Mouse (Mus musculus): Measurements from ENCODE around the gene Pld5.

The Pld5 gene

DNA sequence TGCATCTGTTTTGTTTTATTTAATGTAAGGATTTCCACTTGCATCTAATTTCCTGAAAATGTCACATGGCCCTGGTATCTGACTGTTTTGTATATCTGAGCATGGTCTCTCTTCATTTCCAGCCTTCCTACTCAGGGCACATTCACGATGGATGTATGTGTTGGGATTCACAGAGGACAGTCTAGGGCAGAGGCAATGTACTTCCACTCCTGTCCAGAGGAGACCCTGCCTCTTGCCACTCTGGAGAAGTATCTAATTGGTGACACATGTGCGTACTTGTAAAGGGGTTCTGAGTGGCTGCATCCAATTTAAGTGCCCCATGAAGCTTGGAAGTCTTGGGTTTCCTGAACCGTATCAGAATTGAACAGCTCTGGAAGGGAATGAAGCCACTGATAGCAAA, 324.7 kb downstream of the Pld5 start:
- DNase-seq (ENCODE audit: low read depth, low spot score) = no peak

DNA sequence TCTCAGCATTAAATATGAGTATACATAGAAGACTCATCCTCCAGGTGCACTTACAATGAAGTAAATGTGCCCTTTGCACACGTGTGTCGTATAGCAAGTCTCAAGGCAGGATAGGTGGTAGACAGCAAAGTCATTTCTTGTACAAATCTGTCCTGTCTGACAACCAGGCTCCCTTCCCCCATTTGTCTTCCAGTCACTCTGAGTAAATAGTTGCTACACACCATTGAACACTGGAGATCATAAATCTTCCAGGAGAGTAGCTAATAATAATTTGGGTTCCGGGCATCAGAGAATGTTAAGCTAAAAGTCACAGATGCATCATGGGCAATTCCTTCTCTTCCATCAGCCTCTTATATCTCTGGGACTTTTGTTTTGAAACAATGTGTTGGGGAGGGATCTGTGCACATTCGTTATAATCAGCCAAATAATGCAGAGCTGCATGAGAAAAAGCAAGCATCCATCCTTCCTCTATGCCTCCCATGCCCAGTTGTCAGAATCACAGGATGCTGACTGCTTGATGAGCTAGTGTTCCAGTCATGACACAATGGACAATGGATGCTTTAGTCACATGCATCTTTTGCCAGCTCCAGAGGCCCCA, 328.3 kb downstream of the Pld5 start:
- DNase-seq (ENCODE audit: low read depth, low spot score) = no peak

DNA sequence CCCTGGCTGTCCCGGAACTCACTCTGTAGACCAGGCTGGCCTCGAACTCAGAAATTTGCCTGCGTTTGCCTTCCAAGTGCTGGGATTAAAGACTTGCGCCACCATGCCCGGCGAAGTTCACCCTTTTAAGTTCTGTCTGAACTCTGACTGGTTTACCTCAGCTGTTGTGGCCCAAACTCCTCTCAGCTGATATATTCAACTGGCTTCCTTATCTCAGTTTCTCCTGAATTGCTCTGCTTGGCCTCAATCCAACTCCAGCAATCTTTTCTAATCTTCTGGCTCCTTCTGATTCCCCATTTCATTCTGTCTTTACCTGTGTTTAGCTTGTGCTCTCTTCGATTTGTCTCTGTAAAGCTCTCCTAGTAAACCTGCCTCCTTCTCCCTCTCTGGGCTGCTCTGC, 331.9 kb downstream of the Pld5 start:
- no peak for DNase-seq (ENCODE audit: low read depth, low spot score)

DNA sequence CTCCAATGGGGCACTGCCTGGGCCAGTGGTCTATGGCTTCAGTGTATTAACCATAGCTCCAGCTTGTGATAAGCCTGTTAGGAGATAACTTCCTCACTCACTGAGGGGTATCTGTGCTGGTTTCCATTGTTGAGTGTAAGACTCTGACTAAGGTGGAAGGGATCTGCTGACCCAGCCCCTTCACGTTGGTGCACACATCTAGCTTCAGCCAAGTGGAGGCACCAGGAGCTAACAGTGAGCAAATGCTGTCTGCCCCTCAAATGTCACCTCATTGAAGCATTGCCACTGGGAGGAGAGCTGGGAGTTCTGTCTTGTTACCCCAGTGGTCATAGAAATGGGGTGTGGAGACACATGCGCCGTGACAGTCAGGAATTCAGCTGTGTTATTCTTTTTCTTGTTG, 336.4 kb downstream of the Pld5 start:
- no peak for DNase-seq (ENCODE audit: low read depth, low spot score)

GRCm38 (mm10) chr1:175936282-175936737, 338.8 kb downstream of the Pld5 start:
- DNase-seq (ENCODE audit: low read depth, low spot score) = peak; percentile 69

GRCm38 (mm10) chr1:175931391-175931790, 343.7 kb downstream of the Pld5 start:
- no peak for DNase-seq (ENCODE audit: low read depth, low spot score)

DNA sequence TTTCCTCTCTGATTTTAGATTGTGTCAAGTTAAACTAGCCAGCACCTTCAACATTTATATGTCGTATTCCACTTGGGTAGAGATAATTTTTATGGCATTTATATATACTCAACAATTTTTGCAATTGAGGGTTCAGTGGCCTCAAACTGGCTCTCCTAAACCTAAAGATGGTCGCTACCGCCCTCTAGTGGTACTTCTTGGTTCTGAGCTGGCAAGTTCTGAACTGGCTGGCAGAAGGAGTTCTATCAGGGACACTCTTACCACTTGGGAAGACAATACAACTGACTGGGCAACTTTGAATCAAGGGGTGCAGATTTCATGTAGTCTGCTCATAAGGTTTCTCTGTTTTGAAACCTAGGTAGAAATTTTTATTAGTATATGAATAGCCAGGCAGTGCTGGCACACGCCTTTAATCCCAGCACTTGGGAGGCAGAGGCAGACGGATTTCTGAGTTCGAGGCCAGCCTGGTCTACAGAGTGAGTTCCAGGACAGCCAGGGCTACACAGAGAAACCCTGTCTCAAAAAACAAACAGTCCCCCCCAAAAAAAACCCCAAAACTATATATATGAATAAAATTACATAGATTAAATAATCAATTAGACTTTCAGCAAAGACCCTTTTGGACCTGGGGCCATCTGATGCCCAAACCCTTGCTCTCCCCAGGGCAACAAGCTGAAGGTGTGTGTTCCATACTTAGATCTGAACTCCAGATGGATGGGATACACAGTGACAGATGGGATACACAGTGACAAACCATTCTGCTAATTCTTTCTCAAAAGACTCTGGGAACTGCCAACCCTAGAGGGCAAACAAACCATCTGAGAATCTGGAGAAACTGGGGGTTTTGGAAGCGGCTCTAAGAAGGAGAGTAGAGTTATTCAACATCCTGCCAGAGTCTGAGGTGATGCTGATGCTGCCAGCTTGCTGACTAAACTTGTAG, 351.0 kb downstream of the Pld5 start:
- DNase-seq (ENCODE audit: low read depth, low spot score) = peak; percentile 64

GRCm38 (mm10) chr1:175921091-175921490, 354.0 kb downstream of the Pld5 start:
- no peak for DNase-seq (ENCODE audit: low read depth, low spot score)

DNA sequence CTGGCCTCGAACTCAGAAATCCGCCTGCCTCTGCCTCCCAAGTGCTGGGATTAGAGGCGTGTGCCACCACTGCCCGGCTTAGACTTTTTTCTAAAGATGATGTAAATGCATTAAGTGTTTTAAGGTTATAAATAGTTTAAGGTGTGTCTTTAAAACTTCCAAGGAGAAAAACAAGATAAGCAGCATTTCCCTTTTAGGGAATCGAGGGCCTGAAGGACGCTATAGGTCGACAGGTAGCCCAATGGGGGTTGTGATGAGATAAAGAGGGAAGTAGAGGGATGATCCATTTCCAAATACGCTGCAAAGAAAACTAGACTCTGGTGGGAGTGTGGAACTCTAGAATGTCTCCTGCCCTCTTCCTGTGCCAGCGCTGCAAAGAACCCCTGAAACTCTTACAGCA, 355.1 kb downstream of the Pld5 start, which contains the start of gene Gm38100:
TSS of gene Gm38100 (plus strand) at position 301 of the 400 bp plus-strand sequence.
- DNase-seq (ENCODE audit: low read depth, low spot score) = no peak

DNA sequence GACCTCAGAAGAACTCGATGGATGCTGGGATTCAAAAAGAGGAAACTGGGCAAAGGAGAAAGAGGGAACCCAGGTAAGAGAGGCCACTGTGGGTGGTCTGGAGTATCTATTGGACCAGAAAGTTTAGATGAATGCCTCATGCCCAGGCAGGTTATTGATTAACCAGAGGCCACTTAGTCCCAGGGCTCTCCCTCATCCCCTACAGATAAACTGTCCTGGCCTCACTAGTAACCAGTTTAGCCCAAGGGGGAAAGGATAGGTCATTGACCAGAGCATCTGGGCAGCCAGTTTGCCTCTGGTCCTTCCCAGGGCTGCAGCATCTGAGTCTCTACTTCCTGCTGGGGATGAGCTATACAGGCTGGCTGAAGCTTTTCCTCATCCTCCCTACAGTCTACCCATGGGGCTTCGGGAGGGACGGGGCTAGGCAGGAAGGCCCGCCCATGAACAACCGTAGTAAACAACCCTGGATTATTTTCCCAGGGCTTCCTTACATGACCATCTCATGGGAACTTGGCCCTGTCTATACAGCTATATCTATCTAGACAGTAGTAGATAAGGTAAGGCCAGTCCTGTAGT, 361.3 kb downstream of the Pld5 start:
- DNase-seq (ENCODE audit: low read depth, low spot score) = no peak

Data from A20 (cell line).